Comparison of ENCODE assay signal across 30 mouse cellular contexts in the genomic region with DNA sequence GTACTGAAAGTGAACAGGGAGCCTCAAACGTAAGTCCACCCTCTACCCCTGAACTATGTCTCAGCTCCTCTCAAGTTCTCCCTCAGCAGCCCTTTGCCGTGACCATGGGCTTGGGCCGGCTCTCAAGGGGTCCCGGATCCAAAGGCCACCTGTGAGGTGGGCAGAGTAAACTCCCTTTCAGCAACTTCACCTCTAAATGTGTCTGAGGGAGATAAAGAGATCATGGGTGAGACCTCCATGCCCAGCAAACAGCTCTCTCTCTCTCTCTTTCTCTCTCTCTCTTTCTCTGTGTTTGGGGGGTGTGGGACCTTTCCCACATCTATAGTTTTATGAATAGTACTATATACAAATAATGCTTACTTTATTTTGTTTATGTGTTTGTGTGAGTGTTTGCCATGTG. TPM values are rescaled to one million over a fixed set of nuclear protein-coding genes. Genes with fewer than 3 reads are reported as not detected.
DNase-seq lines count a peak whose midpoint lies in the region; ATAC-seq and TF ChIP-seq lines count a peak whose summit lies in the region.
"Had no signal": no experiment of that assay in that cellular context is flagged by ENCODE, and none has a peak within 500 bp of the region (broad histone marks: within the 10 kb centered on the region; RNA-seq: fewer than 3 reads in every experiment).

No protein-coding gene starts in this region.

- no peaks in the 10 kb centered on the region for H3K27me3 ChIP-seq in liver, embryonic 11.5 days (replicated peaks; ENCODE audit: control insufficient read depth, insufficient read depth, low read length)
- no peaks in the 10 kb centered on the region for H3K27me3 ChIP-seq in erythroblast, embryonic 14.5 days (ENCODE audit: control insufficient read depth)
- H3K27me3 ChIP-seq in liver, embryonic 14.5 days (ENCODE audit: control insufficient read depth, insufficient read depth, low read length), result no peaks in the 10 kb centered on the region
- H3K27me3 ChIP-seq: embryonic facial prominence, embryonic 12.5 days; heart, embryonic 12.5 days; Patski had no signal

- no peak overlapping the region for H3K27ac ChIP-seq in liver, embryonic 11.5 days (ENCODE audit: low read depth, low read length)
- H3K27ac ChIP-seq in liver, embryonic 14.5 days, result peak overlapping the region; percentile 71
- H3K27ac ChIP-seq: embryonic facial prominence, embryonic 12.5 days; forebrain, embryonic 10.5 days; hindbrain, embryonic 10.5 days; hindbrain, embryonic 14.5 days had no signal

- ATAC-seq in liver, embryonic 11.5 days (replicated peaks; ENCODE audit: low FRiP score), result peak; percentile 44; the same call in 1 of the 2 replicates
- ATAC-seq in liver, embryonic 14.5 days (ENCODE audit: insufficient read depth), result peak; percentile 72
- peak; percentile 29 for ATAC-seq in megakaryocyte-erythroid progenitor cell, adult 5-6 weeks (replicated peaks; ENCODE audit: low FRiP score, low TSS enrichment, poor library complexity, severe bottlenecking)
- ATAC-seq: activated CD4-positive, CD25-positive, alpha-beta regulatory T cell, adult 4 months; CD4-positive, CD25-positive, alpha-beta regulatory T cell, adult 4 months; forebrain, embryonic 14.5 days; Patski had no signal

- H3K9ac ChIP-seq in liver, embryonic 11.5 days (ENCODE audit: low read depth, low read length), result no peak overlapping the region
- peak overlapping the region; percentile 21 for H3K9ac ChIP-seq in liver, embryonic 14.5 days (replicated peaks)
- H3K9ac ChIP-seq: embryonic facial prominence, embryonic 12.5 days; heart, embryonic 12.5 days; hindbrain, embryonic 14.5 days had no signal

- no peak overlapping the region for H3K4me3 ChIP-seq in liver, embryonic 11.5 days (ENCODE audit: low read depth, low read length)
- peak overlapping the region; percentile 30 for H3K4me3 ChIP-seq in erythroblast, embryonic 14.5 days (replicated peaks)
- no peak overlapping the region for H3K4me3 ChIP-seq in liver, embryonic 14.5 days (ENCODE audit: insufficient read depth in 1 of 2, low read depth in 2 of 2, low read length in 2 of 2)
- H3K4me3 ChIP-seq: embryonic facial prominence, embryonic 12.5 days; forebrain, embryonic 10.5 days; heart, embryonic 12.5 days; hindbrain, embryonic 10.5 days had no signal

- H3K9me3 ChIP-seq in liver, embryonic 11.5 days (ENCODE audit: control insufficient read depth, low read length), result no peaks in the 10 kb centered on the region; the same call in 1 of the 2 replicates
- peaks cover 12% of the 10 kb centered on the region for H3K9me3 ChIP-seq in erythroblast, embryonic 14.5 days (ENCODE audit: control insufficient read depth, low read length)
- peaks cover 3% of the 10 kb centered on the region; the same call in 1 of the 2 replicates for H3K9me3 ChIP-seq in liver, embryonic 14.5 days (ENCODE audit: control insufficient read depth, low read length)
- H3K9me3 ChIP-seq: embryonic facial prominence, embryonic 12.5 days had no signal

- no peak for DNase-seq in liver, embryonic 11.5 days (ENCODE audit: low spot score)
- DNase-seq in liver, result no peak
- DNase-seq in liver, embryonic 14.5 days (ENCODE audit: low read depth in 3 of 3, low spot score in 3 of 3), result no peak
- DNase-seq in right cerebral cortex, adult 2 months (ENCODE audit: low spot score in 2 of 2), result no peak
- no peak for DNase-seq in layer of hippocampus, postnatal 10 days (ENCODE audit: low spot score in 2 of 2)
- no peak for DNase-seq in layer of hippocampus, adult 9-10 months (ENCODE audit: low spot score)
- DNase-seq: adrenal gland, adult 8-10 months; adrenal gland, postnatal 36 days; B cell, adult 2 months; cerebellum, adult 11-12 months; cerebellum, adult 9-10 months; cerebellum, postnatal 25 days; gastrocnemius, postnatal 10 days had no signal

- peaks cover 17% of the 10 kb centered on the region for H3K4me1 ChIP-seq in liver, embryonic 11.5 days (replicated peaks; ENCODE audit: control insufficient read depth, insufficient read depth, low read length)
- peaks cover 52% of the 10 kb centered on the region for H3K4me1 ChIP-seq in erythroblast, embryonic 14.5 days (ENCODE audit: control insufficient read depth)
- H3K4me1 ChIP-seq in liver, embryonic 14.5 days (replicated peaks; ENCODE audit: control insufficient read depth in 2 of 2, insufficient read depth in 2 of 2, low read length in 1 of 2), result peaks cover 38 to 39% of the 10 kb centered on the region in 2 experiments

- no peak for TF ChIP-seq CTCF in liver, embryonic 14.5 days (IDR thresholded peaks at IDR 0.05; ENCODE audit: low read depth)

- peak overlapping the region; percentile 5; the same call in 1 of the 2 replicates for H3K4me2 ChIP-seq in liver, embryonic 11.5 days
- peak overlapping the region; percentile 42 for H3K4me2 ChIP-seq in liver, embryonic 14.5 days (ENCODE audit: low read depth)
- H3K4me2 ChIP-seq: embryonic facial prominence, embryonic 12.5 days; heart, embryonic 12.5 days; hindbrain, embryonic 14.5 days had no signal

- no peaks in the 10 kb centered on the region for H3K36me3 ChIP-seq in liver, embryonic 11.5 days (ENCODE audit: control insufficient read depth, insufficient read depth, low read length)
- no peaks in the 10 kb centered on the region for H3K36me3 ChIP-seq in erythroblast, embryonic 14.5 days (ENCODE audit: control insufficient read depth)
- no peaks in the 10 kb centered on the region for H3K36me3 ChIP-seq in liver, embryonic 14.5 days (replicated peaks; ENCODE audit: control insufficient read depth, insufficient read depth, low read depth)
- H3K36me3 ChIP-seq: embryonic facial prominence, embryonic 12.5 days; forebrain, embryonic 10.5 days; heart, embryonic 12.5 days; hindbrain, embryonic 10.5 days had no signal

- WGBS in liver, embryonic 11.5 days, result 53% methylated on average over 4 of the region's 4 CpGs
- whole genome bisulfite sequencing in liver, embryonic 14.5 days (ENCODE audit: insufficient replicate concordance), result 28% methylated on average over 4 of the region's 4 CpGs

- peak; percentile 64; the same call in 1 of the 2 replicates for TF ChIP-seq EP300 in liver, embryonic 14.5 days (IDR thresholded peaks at IDR 0.05; ENCODE audit: low read depth)

RNA-seq across cellular contexts. Expression of a gene that starts 6.6 kb away (rescaled TPM):
- polyA plus RNA-seq in liver, embryonic 11.5 days (2014; fragmentation: Nextera tagmentation; extraction: Ambion mirVana), result not detected in 2 replicates
- not detected in 2 replicates for polyA plus RNA-seq in erythroblast, embryonic 14.5 days (2012)
- 0.06 and 0.08 TPM in 2 replicates for polyA plus RNA-seq in liver, embryonic 14.5 days (2012; rRNA removed)
- not detected in 2 replicates for polyA plus RNA-seq in liver, embryonic 14.5 days (2014; fragmentation: Nextera tagmentation; extraction: Ambion mirVana)
- 0.24 and 2.2 TPM in 2 replicates for total RNA-seq in megakaryocyte-erythroid progenitor cell, adult 5-6 weeks (2014; fragmentation: Nextera tagmentation)
- 0.38 and 1.5 TPM in 2 replicates for total RNA-seq in megakaryocyte-erythroid progenitor cell, adult 5-6 weeks (2017)
- total RNA-seq in layer of hippocampus, postnatal 10 days (2021), result not detected
- total RNA-seq: adrenal gland, adult 8-10 months; adrenal gland, postnatal 36 days; gastrocnemius, postnatal 10 days; heart, adult 8-10 months; heart, postnatal 25 days had no signal
- polyA plus RNA-seq: activated CD4-positive, CD25-positive, alpha-beta regulatory T cell, adult 4 months; brain, embryonic 14.5 days; CD4-positive, CD25-positive, alpha-beta regulatory T cell, adult 4 months; cortical plate, adult 2 months; embryonic facial prominence, embryonic 12.5 days; forebrain, embryonic 10.5 days; forebrain, embryonic 14.5 days; gonadal fat pad, adult 2 months; heart, embryonic 12.5 days; heart, embryonic 16.5 days; hindbrain, embryonic 10.5 days; hindbrain, embryonic 14.5 days had no signal

RNA-seq across cellular contexts. Expression of a gene that starts 36.2 kb away (rescaled TPM):
- not detected in 2 replicates for polyA plus RNA-seq in liver, embryonic 11.5 days (2014; fragmentation: Nextera tagmentation; extraction: Ambion mirVana)
- polyA plus RNA-seq in erythroblast, embryonic 14.5 days (2012), result not detected in 2 replicates
- not detected in 2 replicates for polyA plus RNA-seq in liver, embryonic 14.5 days (2012; rRNA removed)
- not detected in 2 replicates for polyA plus RNA-seq in liver, embryonic 14.5 days (2014; fragmentation: Nextera tagmentation; extraction: Ambion mirVana)
- not detected in 2 replicates for total RNA-seq in megakaryocyte-erythroid progenitor cell, adult 5-6 weeks (2014; fragmentation: Nextera tagmentation)
- total RNA-seq in megakaryocyte-erythroid progenitor cell, adult 5-6 weeks (2017), result not detected in 2 replicates
- total RNA-seq in layer of hippocampus, postnatal 10 days (2021), result not detected
- total RNA-seq: adrenal gland, adult 8-10 months; adrenal gland, postnatal 36 days; gastrocnemius, postnatal 10 days; heart, adult 8-10 months; heart, postnatal 25 days had no signal
- polyA plus RNA-seq: activated CD4-positive, CD25-positive, alpha-beta regulatory T cell, adult 4 months; brain, embryonic 14.5 days; CD4-positive, CD25-positive, alpha-beta regulatory T cell, adult 4 months; cortical plate, adult 2 months; embryonic facial prominence, embryonic 12.5 days; forebrain, embryonic 10.5 days; forebrain, embryonic 14.5 days; gonadal fat pad, adult 2 months; heart, embryonic 12.5 days; heart, embryonic 16.5 days; hindbrain, embryonic 10.5 days; hindbrain, embryonic 14.5 days; Patski had no signal
